In genomic region chr15:98902600-98902999, GRCm38 (mm10) we compare ENCODE assay signal across 35 mouse cellular contexts. TPM values are rescaled to one million over a fixed set of nuclear protein-coding genes. Genes with fewer than 3 reads are reported as not detected.
"Had no signal": no experiment of that assay in that cellular context is flagged by ENCODE, and none has a peak within 500 bp of the region (broad histone marks: within the 10 kb centered on the region; RNA-seq: fewer than 3 reads in every experiment).

No protein-coding gene starts in this region.

- DNase-seq: left cerebral cortex, postnatal 4 days; liver; liver, embryonic 13.5 days; liver, postnatal 0 days; lung, adult 18-20 months; lung, adult 2 months; lung, embryonic 14.5 days; lung, postnatal 10 days; lung, postnatal 14 days; lung, postnatal 36 days; lung, postnatal 4 days; midbrain, embryonic 14.5 days had no signal

- H3K27ac ChIP-seq: left cerebral cortex, adult 2 months; limb, embryonic 10.5 days; limb, embryonic 12.5 days; limb, embryonic 13.5 days; limb, embryonic 15.5 days; liver, embryonic 12.5 days; liver, embryonic 13.5 days; liver, embryonic 14.5 days; liver, embryonic 15.5 days; lung, embryonic 15.5 days; macrophage; midbrain, embryonic 10.5 days; midbrain, embryonic 12.5 days; midbrain, embryonic 13.5 days; midbrain, embryonic 15.5 days; neural tube, embryonic 12.5 days had no signal

- ATAC-seq: liver, embryonic 12.5 days; liver, postnatal 0 days; lung, postnatal 0 days; midbrain, embryonic 13.5 days; midbrain, embryonic 15.5 days; midbrain, embryonic 16.5 days had no signal

- H3K4me2 ChIP-seq: limb, embryonic 12.5 days; limb, embryonic 13.5 days; limb, embryonic 15.5 days; liver, embryonic 11.5 days; liver, embryonic 12.5 days; liver, embryonic 13.5 days; liver, embryonic 15.5 days; lung, embryonic 14.5 days; lung, embryonic 15.5 days; midbrain, embryonic 12.5 days; midbrain, embryonic 13.5 days; midbrain, embryonic 15.5 days; neural tube, embryonic 12.5 days had no signal

- H3K4me3 ChIP-seq: left cerebral cortex, adult 2 months; limb, embryonic 10.5 days; limb, embryonic 12.5 days; limb, embryonic 13.5 days; limb, embryonic 15.5 days; liver, embryonic 12.5 days; liver, embryonic 13.5 days; liver, embryonic 15.5 days; lung, embryonic 15.5 days; megakaryocyte, embryonic 14.5 days; midbrain, embryonic 10.5 days; midbrain, embryonic 12.5 days; midbrain, embryonic 13.5 days; midbrain, embryonic 15.5 days; neural tube, embryonic 12.5 days had no signal

- H3K9ac ChIP-seq: limb, embryonic 12.5 days; limb, embryonic 13.5 days; limb, embryonic 15.5 days; liver, embryonic 12.5 days; liver, embryonic 13.5 days; liver, embryonic 14.5 days; liver, embryonic 15.5 days; liver, postnatal 0 days; lung, embryonic 14.5 days; lung, embryonic 15.5 days; midbrain, embryonic 12.5 days; midbrain, embryonic 13.5 days; midbrain, embryonic 15.5 days; neural tube, embryonic 12.5 days had no signal

- H3K36me3 ChIP-seq: liver, embryonic 13.5 days had no signal

- H3K9me3 ChIP-seq: limb, embryonic 10.5 days; limb, embryonic 12.5 days; limb, embryonic 13.5 days; limb, embryonic 15.5 days; liver, embryonic 12.5 days; liver, embryonic 13.5 days; liver, embryonic 15.5 days; lung, embryonic 15.5 days; midbrain, embryonic 10.5 days; midbrain, embryonic 12.5 days; midbrain, embryonic 13.5 days; midbrain, embryonic 15.5 days; neural tube, embryonic 12.5 days had no signal

RNA-seq across cellular contexts. Expression of gene Dhh, which starts 4.3 kb away (rescaled TPM):
- total RNA-seq: megakaryocyte progenitor cell, adult 5-6 weeks; megakaryocyte, adult 5-6 weeks; megakaryocyte-erythroid progenitor cell, adult 5-6 weeks; monocyte, adult 5-6 weeks had no signal
- polyA plus RNA-seq: liver, postnatal 0 days; macrophage had no signal
